Mouse (Mus musculus): ENCODE data around the gene Ccnd2.

DNA sequence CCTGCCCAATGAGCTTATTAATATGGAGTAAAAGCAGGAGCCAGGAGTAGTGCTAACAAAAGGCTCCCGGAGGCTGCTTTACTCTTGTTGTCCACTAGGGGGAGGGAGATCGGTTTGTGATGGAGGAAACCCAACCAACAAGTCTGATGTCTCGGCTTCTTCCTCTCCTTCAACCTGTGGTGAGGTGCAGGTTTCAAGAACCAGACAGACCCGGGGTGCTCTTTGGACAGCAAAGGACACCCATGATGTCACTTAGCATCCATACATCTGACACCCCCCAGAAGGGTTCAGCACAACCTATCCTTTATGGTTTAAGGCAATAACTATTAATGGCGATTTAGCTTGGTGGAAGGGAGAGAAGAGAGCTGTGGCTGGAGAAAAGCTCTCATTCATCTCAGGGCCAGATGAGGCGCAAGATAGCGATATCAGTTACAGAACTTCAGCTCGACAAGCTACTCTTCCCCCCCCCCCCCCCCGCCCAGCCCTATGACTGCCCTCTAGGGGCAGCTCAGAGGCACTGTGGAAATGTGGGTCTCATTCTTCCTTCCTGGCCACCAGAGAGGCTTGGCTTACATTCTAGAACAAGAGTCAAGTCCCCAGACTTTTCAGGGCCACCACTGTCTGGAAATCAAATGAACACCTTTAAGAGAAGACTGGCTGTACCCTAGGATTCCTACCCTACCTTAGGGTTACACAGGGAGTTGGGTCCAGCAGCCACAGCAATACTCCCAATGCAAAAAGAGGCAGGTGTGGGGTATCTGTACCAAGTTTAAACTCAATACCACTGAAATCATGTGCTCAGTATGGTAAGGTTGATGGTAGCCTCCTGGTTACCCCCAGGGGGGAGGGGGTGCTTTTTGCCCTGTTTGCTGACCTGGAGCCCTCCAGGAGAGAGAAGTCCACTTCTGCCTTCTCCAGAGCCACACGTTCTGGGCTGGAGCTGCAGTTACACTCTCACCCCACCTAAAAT lies 9.6 kb downstream of the Ccnd2 start:
- TF ChIP-seq ZC3H11A (IDR thresholded peaks at IDR 0.05; ENCODE audit: borderline replicate concordance, low read depth, low read length) = no peak
- TF ChIP-seq MAFK (IDR thresholded peaks at IDR 0.05; ENCODE audit: insufficient read depth, low read depth, low read length) = no peak
- no peak for TF ChIP-seq ZNF384 (IDR thresholded peaks at IDR 0.05; ENCODE audit: low read depth, low read length)
- no peak for TF ChIP-seq CHD2 (IDR thresholded peaks at IDR 0.05; ENCODE audit: low read depth, low read length)
